Mouse (Mus musculus): ENCODE data around the gene Pick1.

GRCm38 (mm10) chr15:79194946-79195345, 34.0 kb upstream of the Pick1 start:
- TF ChIP-seq POLR2A (IDR thresholded peaks at IDR 0.05; ENCODE audit: borderline replicate concordance, low read depth, low read length): no peak
- no peak for TF ChIP-seq CTCF (IDR thresholded peaks at IDR 0.05; ENCODE audit: low read depth, low read length)

Data from bone marrow macrophage, adult 2 months (primary cell).